Mouse (Mus musculus): ENCODE results near the gene Mtln. TPM values are rescaled to one million over a fixed set of nuclear protein-coding genes. Genes with fewer than 3 reads are reported as not detected.

The Mtln gene
- 71.0 and 72.7 TPM in 2 replicates for polyA plus RNA-seq (2012; rRNA removed)

GRCm38 (mm10) chr2:127791919-127792603, at the start of gene Mtln:
Gene Mtln, minus strand, starts transcription at chr2:127792488.

GRCm38 (mm10) chr2:127838576-127838975, 46.3 kb upstream of the Mtln start, which contains the start of gene Acoxl:
Gene Acoxl, plus strand, starts transcription at chr2:127838876.

GRCm38 (mm10) chr2:127831401-127832102, 39.3 kb upstream of the Mtln start, which contains the start of gene Bub1:
Gene Bub1, minus strand, starts transcription at chr2:127831865.

DNA sequence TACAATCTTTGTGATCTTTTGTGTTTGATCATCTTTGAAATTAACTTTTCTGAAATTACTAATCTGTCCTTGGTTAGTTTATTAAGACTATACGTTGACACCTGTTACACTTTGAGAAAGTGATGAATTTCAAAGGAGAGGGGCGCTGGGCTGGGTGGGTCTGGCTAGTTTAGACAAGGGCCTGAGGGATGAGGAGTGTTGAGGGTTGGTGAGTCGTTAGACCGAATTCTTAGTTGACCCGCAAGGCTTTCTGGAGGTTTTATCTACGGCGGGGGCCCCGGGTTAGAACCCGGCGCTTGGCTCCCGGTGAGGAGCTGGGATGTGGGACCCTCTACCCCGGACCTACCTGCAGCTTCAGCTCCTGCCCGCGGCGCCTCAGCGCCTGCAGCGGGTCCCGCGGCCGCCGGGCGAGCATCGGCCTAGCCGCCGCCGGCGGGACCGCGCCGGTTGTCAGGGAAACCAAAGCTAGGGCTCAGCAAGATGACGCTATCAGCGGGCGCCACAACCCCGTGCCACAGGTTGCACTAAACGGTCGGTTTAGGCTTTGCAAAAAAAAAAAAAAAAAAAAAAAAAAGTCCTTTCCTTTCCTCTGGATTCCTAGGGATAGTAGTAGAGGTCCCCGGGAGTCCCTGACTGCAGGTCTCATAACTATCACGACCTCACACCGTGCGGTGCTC, 3.7 kb downstream of the Mtln start, which contains the start of gene Nphp1:
Nphp1 (minus strand) TSS at position 458 of the 677 bp plus-strand sequence.

Other genes starting within 250 kb of the Mtln start
- gene Zfp661, start 205.4 kb downstream of the Mtln start, polyA plus RNA-seq (2012; rRNA removed): 9.5 and 10.1 TPM in 2 replicates
- 157 and 158 TPM in 2 replicates for gene Mrps5, start 205.3 kb downstream of the Mtln start, polyA plus RNA-seq (2012; rRNA removed)
- 2.3 and 9.8 TPM in 2 replicates for gene Mal, start 135.8 kb downstream of the Mtln start, polyA plus RNA-seq (2012; rRNA removed)
- 1.2 TPM in 2 replicates for gene Mall, start 62.6 kb downstream of the Mtln start, polyA plus RNA-seq (2012; rRNA removed)
- gene Nphp1, start 3.6 kb downstream of the Mtln start, polyA plus RNA-seq (2012; rRNA removed): 16.1 and 19.4 TPM in 2 replicates
- 4.5 and 6.2 TPM in 2 replicates for gene Bub1, start 39.4 kb upstream of the Mtln start, polyA plus RNA-seq (2012; rRNA removed)
- not detected in 2 replicates for gene Acoxl, start 46.4 kb upstream of the Mtln start, polyA plus RNA-seq (2012; rRNA removed)